Mouse (Mus musculus): ENCODE data around the gene Gm4724.
"Not testable (repeated sequence)": the region's sequence is repeated elsewhere in the genome, so short reads cannot be mapped to it uniquely, and the experiment has no call there.

Gene Gm4724

DNA sequence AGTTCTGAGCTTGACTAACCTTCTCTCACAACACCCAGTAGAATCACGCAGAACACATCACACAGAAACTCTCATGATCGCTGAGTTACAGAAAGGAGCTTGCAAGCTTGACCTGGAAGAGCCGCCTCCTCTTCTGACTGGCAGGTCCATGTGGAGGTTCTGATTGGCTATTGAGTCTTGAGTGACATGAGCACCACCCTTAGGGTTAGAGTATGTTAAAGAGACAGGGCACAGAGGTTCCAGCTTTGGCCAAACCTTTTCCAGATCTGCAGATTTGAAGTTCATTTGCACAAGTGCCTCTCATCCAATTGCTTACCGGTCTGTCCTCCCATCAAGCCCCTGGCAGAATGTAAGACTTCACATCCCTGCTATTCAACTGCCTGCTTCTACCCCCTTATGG lies at the start of gene Gm4724:
Gene Gm4724 (minus strand): TSS at position 101 of the 400 bp plus-strand sequence.
- not testable (repeated sequence) for DNase-seq

DNA sequence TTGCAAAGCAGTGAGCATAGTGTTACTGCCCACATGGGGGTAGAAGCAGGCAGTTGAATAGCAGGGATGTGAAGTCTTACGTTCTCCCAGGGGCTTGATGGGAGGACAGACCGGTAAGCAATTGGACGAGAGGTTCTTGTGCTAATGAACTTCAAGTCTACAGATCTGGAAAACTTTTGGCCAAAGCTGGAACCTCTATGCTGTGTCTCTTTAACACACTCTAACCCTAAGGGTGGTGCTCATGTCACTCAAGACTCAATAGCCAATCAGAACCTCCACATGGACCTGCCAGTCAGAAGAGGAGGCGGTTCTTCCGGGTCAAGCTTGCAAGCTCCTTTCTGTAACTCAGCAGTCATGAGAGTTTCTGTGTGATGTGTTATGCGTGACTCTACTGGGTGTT lies 34.1 kb upstream of the Gm4724 start, which contains the start of gene Zfp965:
Gene Zfp965 (plus strand): TSS at position 301 of the 400 bp plus-strand sequence.
- not testable (repeated sequence) for DNase-seq
